Mouse (Mus musculus): ENCODE results near the gene Iyd. TPM values are rescaled to one million over a fixed set of nuclear protein-coding genes. Genes with fewer than 3 reads are reported as not detected.
"Not testable (repeated sequence)": the region's sequence is repeated elsewhere in the genome, so short reads cannot be mapped to it uniquely, and the experiment has no call there.

The Iyd gene
- not detected for total RNA-seq (2021)
- long read RNA-seq, experiment 1, partial matches to known transcripts, result 0 of 1 reads
- long read RNA-seq, experiment 1, other reads (novel, unspliced or antisense), result 0 of 1 reads
- long read RNA-seq, experiment 2, result 0 reads

- DNase-seq (ENCODE audit: extremely low spot score in 1 of 2, low spot score in 2 of 2), result no peak
- intact Hi-C loops (cut with DNase I), result no loop called here
Observed at GRCm38 (mm10) chr10:3540003-3540827, at the start of gene Iyd. Iyd (plus strand) TSS chr10:3540240.

GRCm38 (mm10) chr10:3496791-3497190 lies 43.2 kb upstream of the Iyd start:
- no peak for TF ChIP-seq CTCF (IDR thresholded peaks at IDR 0.05)
- intact Hi-C loops (cut with DNase I), result no loop called here
- H3K4me3 ChIP-seq, result no peak overlapping the region
- DNase-seq (ENCODE audit: extremely low spot score in 1 of 2, low spot score in 2 of 2), result no peak
- no peak overlapping the region for H3K27ac ChIP-seq

More at GRCm38 (mm10) chr10:3540003-3540827, at the start of gene Iyd:
- no peak for TF ChIP-seq CTCF (IDR thresholded peaks at IDR 0.05)
- no peak within 1 kb of the TSS for H3K27ac ChIP-seq
- no peak within 1 kb of the TSS for H3K4me3 ChIP-seq

- H3K4me3 ChIP-seq; DNase-seq (ENCODE audit: extremely low spot score in 1 of 2, low spot score in 2 of 2); intact Hi-C loops (cut with DNase I); H3K27ac ChIP-seq: not testable (repeated sequence)
Observed at GRCm38 (mm10) chr10:3500846-3501245, 39.2 kb upstream of the Iyd start.

- no peak overlapping the region for H3K4me3 ChIP-seq
- intact Hi-C loops (cut with DNase I), result no loop called here
- peak; percentile 51 to 65 for DNase-seq (ENCODE audit: extremely low spot score in 1 of 2, low spot score in 2 of 2)
- no peak overlapping the region for H3K27ac ChIP-seq
- TF ChIP-seq CTCF (IDR thresholded peaks at IDR 0.05), result no peak
Observed at GRCm38 (mm10) chr10:3507484-3508221, 32.4 kb upstream of the Iyd start.

- Histone ChIP-seq H3K4me3 (no peak overlapping the region), H3K27ac (no peak overlapping the region)
- DNase-seq (ENCODE audit: extremely low spot score in 1 of 2, low spot score in 2 of 2), result no peak
- intact Hi-C loops (cut with DNase I), result no loop called here
- no peak for TF ChIP-seq CTCF (IDR thresholded peaks at IDR 0.05)
Observed at GRCm38 (mm10) chr10:3508222-3508588, 31.8 kb upstream of the Iyd start.

- H3K27ac ChIP-seq, result no peak overlapping the region
- intact Hi-C loops (cut with DNase I), result no loop called here
- no peak for TF ChIP-seq CTCF (IDR thresholded peaks at IDR 0.05)
- no peak overlapping the region for H3K4me3 ChIP-seq
- no peak for DNase-seq (ENCODE audit: extremely low spot score in 1 of 2, low spot score in 2 of 2)
Observed at GRCm38 (mm10) chr10:3508746-3509145, 31.3 kb upstream of the Iyd start.

GRCm38 (mm10) chr10:3509663-3510277 lies 30.3 kb upstream of the Iyd start:
- no peak for DNase-seq (ENCODE audit: extremely low spot score in 1 of 2, low spot score in 2 of 2)
- intact Hi-C loops (cut with DNase I), result loop anchor here (5.0 kb wide), 1 partner anchor 142 kb away; the partner anchor contains the start of gene Ppp1r14c
- H3K27ac ChIP-seq, result no peak overlapping the region

GRCm38 (mm10) chr10:3510486-3510885 lies 29.6 kb upstream of the Iyd start:
- DNase-seq (ENCODE audit: extremely low spot score in 1 of 2, low spot score in 2 of 2), result no peak
- Histone ChIP-seq H3K4me3 (no peak overlapping the region), H3K27ac (no peak overlapping the region)
- intact Hi-C loops (cut with DNase I), result loop anchor here (5.0 kb wide), 1 partner anchor 143 kb away; the partner anchor contains the start of gene Ppp1r14c
- TF ChIP-seq CTCF (IDR thresholded peaks at IDR 0.05), result no peak

More at GRCm38 (mm10) chr10:3509663-3510277, 30.3 kb upstream of the Iyd start:
- TF ChIP-seq CTCF (IDR thresholded peaks at IDR 0.05), result no peak
- H3K4me3 ChIP-seq, result no peak overlapping the region

GRCm38 (mm10) chr10:3511401-3511800 lies 28.6 kb upstream of the Iyd start:
- intact Hi-C loops (cut with DNase I), result loop anchor here (5.0 kb wide), 1 partner anchor 144 kb away; the partner anchor contains the start of gene Ppp1r14c
- Histone ChIP-seq H3K4me3 (no peak overlapping the region), H3K27ac (no peak overlapping the region)
- no peak for TF ChIP-seq CTCF (IDR thresholded peaks at IDR 0.05)
- DNase-seq (ENCODE audit: extremely low spot score in 1 of 2, low spot score in 2 of 2), result no peak

- H3K27ac ChIP-seq, result no peak overlapping the region
- intact Hi-C loops (cut with DNase I), result loop anchor here (5.0 kb wide), 1 partner anchor 145 kb away; the partner anchor contains the start of gene Ppp1r14c
- H3K4me3 ChIP-seq, result no peak overlapping the region
- peak; percentile 47 for TF ChIP-seq CTCF (IDR thresholded peaks at IDR 0.05)
- DNase-seq (ENCODE audit: extremely low spot score in 1 of 2, low spot score in 2 of 2), result no peak
Observed at GRCm38 (mm10) chr10:3512620-3513305, 27.3 kb upstream of the Iyd start.

- H3K27ac ChIP-seq, result no peak overlapping the region
- intact Hi-C loops (cut with DNase I), result loop anchor here (5.0 kb wide), 1 partner anchor 147 kb away; the partner anchor contains the start of gene Ppp1r14c
- DNase-seq (ENCODE audit: extremely low spot score in 1 of 2, low spot score in 2 of 2), result no peak
- no peak for TF ChIP-seq CTCF (IDR thresholded peaks at IDR 0.05)
- no peak overlapping the region for H3K4me3 ChIP-seq
Observed at GRCm38 (mm10) chr10:3513947-3514346, 26.1 kb upstream of the Iyd start.
